Comparison of ENCODE assay signal across 8 mouse cellular contexts in the genomic region with DNA sequence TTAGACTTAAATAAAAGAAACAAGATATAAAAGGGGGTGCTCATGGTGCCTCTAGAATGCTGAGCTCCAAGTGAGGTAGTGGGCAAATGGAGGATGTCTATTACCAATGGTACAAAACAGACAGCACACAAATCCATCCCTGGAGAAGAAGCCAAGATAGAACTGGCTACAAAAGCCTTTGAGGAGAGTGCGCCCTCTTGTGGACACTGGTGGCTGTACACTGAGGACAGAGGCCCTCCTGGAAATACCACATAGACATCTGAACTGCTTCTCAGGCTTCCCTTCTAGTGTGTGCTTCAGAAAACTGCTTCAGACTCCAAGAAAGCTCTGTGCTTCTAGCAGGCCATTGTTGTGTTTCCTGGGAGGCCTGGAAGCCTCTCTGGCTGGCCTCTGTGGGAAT. TPM values are rescaled to one million over a fixed set of nuclear protein-coding genes. Genes with fewer than 3 reads are reported as not detected.
DNase-seq lines count a peak whose midpoint lies in the region; ATAC-seq and TF ChIP-seq lines count a peak whose summit lies in the region.
"Had no signal": no experiment of that assay in that cellular context is flagged by ENCODE, and none has a peak within 500 bp of the region (broad histone marks: within the 10 kb centered on the region; RNA-seq: fewer than 3 reads in every experiment).

No protein-coding gene starts in this region.

- TF ChIP-seq CTCF in brain, embryonic 14.5 days (IDR thresholded peaks at IDR 0.05; ENCODE audit: borderline replicate concordance, extremely low read depth, insufficient read depth, insufficient read length): peak; percentile 77
- TF ChIP-seq CTCF in lung, postnatal 0 days (IDR thresholded peaks at IDR 0.05): peak; percentile 95
- peak; percentile 76; the same call in 1 of the 2 replicates for TF ChIP-seq CTCF in small intestine, adult 2 months (IDR thresholded peaks at IDR 0.05; ENCODE audit: extremely low read depth, insufficient read length, insufficient replicate concordance, low read depth, low read length)

- no peaks in the 10 kb centered on the region for H3K9me3 ChIP-seq in lung, postnatal 0 days (ENCODE audit: low read length)
- H3K9me3 ChIP-seq: limb, embryonic 13.5 days had no signal

- H3K36me3 ChIP-seq in lung, postnatal 0 days (ENCODE audit: insufficient read depth, low read length): no peaks in the 10 kb centered on the region
- H3K36me3 ChIP-seq in small intestine, adult 2 months (ENCODE audit: control insufficient read depth, insufficient read depth, low read length): peaks cover 2% of the 10 kb centered on the region; the same call in 1 of the 2 replicates
- H3K36me3 ChIP-seq: limb, embryonic 13.5 days had no signal

- DNase-seq in 416B (ENCODE audit: low read depth): peak; percentile 70
- peak; percentile 58 for DNase-seq in CD4-positive helper T cell, adult 2 months (ENCODE audit: low read depth, low spot score)
- DNase-seq in brain, embryonic 14.5 days (ENCODE audit: low read depth): peak; percentile 51
- DNase-seq in frontal cortex, postnatal 14 days (ENCODE audit: low spot score in 2 of 2): peak; percentile 14 to 53
- DNase-seq in layer of hippocampus, adult 11-12 months (ENCODE audit: low spot score): peak; percentile 78
- DNase-seq in lung, postnatal 0 days (ENCODE audit: low spot score): peak; percentile 65

- no peaks in the 10 kb centered on the region for H3K27me3 ChIP-seq in lung, postnatal 0 days (replicated peaks; ENCODE audit: insufficient read depth, low read length)
- H3K27me3 ChIP-seq in small intestine, adult 2 months (ENCODE audit: control insufficient read depth, insufficient read depth, low read length): no peaks in the 10 kb centered on the region
- H3K27me3 ChIP-seq: limb, embryonic 13.5 days had no signal

- no peak for TF ChIP-seq POLR2A in brain, embryonic 14.5 days (IDR thresholded peaks at IDR 0.05; ENCODE audit: borderline replicate concordance, extremely low read depth, insufficient read depth, insufficient read length, poor library complexity, severe bottlenecking)
- TF ChIP-seq POLR2A in small intestine, adult 2 months (IDR thresholded peaks at IDR 0.05; ENCODE audit: low read depth, low read length): no peak

- ATAC-seq in lung, postnatal 0 days: peak; percentile 41

- H3K4me3 ChIP-seq in lung, postnatal 0 days (ENCODE audit: low read depth, low read length): no peak overlapping the region
- H3K4me3 ChIP-seq in small intestine, adult 2 months (ENCODE audit: low read depth, low read length): no peak overlapping the region
- H3K4me3 ChIP-seq: limb, embryonic 13.5 days had no signal

- H3K4me1 ChIP-seq in lung, postnatal 0 days (ENCODE audit: insufficient read depth, low read depth, low read length): no peaks in the 10 kb centered on the region
- no peaks in the 10 kb centered on the region for H3K4me1 ChIP-seq in small intestine, adult 2 months (ENCODE audit: control insufficient read depth, insufficient read depth, insufficient read length, low read length)
- H3K4me1 ChIP-seq: limb, embryonic 13.5 days had no signal

- H3K9ac ChIP-seq in lung, postnatal 0 days (replicated peaks; ENCODE audit: low read depth): no peak overlapping the region
- H3K9ac ChIP-seq: limb, embryonic 13.5 days had no signal

- TF ChIP-seq EP300 in lung, postnatal 0 days (IDR thresholded peaks at IDR 0.05): no peak

- 0% methylated on average over 1 of the region's 1 CpGs for WGBS in lung, postnatal 0 days
- whole genome bisulfite sequencing in small intestine, adult 2 months: 0% methylated on average over 1 of the region's 1 CpGs

- no peak overlapping the region for H3K4me2 ChIP-seq in lung, postnatal 0 days (replicated peaks; ENCODE audit: low read depth, low read length)
- H3K4me2 ChIP-seq: limb, embryonic 13.5 days had no signal

- H3K27ac ChIP-seq in lung, postnatal 0 days (ENCODE audit: low read length): no peak overlapping the region
- no peak overlapping the region for H3K27ac ChIP-seq in small intestine, adult 2 months (ENCODE audit: insufficient read depth, low read depth, low read length)
- H3K27ac ChIP-seq: limb, embryonic 13.5 days had no signal

RNA-seq across cellular contexts. Expression of gene Acad12, which starts 9.1 kb away (rescaled TPM):
- 1.5 and 1.8 TPM in 2 replicates for polyA plus RNA-seq in brain, embryonic 14.5 days (2012; rRNA removed)
- polyA plus RNA-seq in lung, postnatal 0 days (2015; fragmentation: Nextera tagmentation; extraction: Ambion mirVana): 5.8 and 6.4 TPM in 2 replicates
- polyA plus RNA-seq in small intestine, adult 2 months (2012; rRNA removed): 4.4 and 6.7 TPM in 2 replicates

RNA-seq across cellular contexts. Expression of gene Acad10, which starts 32.4 kb away (rescaled TPM):
- 1.8 and 2.8 TPM in 2 replicates for polyA plus RNA-seq in brain, embryonic 14.5 days (2012; rRNA removed)
- 3.7 and 4.5 TPM in 2 replicates for polyA plus RNA-seq in lung, postnatal 0 days (2015; fragmentation: Nextera tagmentation; extraction: Ambion mirVana)
- polyA plus RNA-seq in small intestine, adult 2 months (2012; rRNA removed): 3.4 and 4.1 TPM in 2 replicates

RNA-seq across cellular contexts. Expression of gene Brap, which starts 32.5 kb away (rescaled TPM):
- polyA plus RNA-seq in brain, embryonic 14.5 days (2012; rRNA removed): 31.4 and 41.5 TPM in 2 replicates
- 32.2 and 37.6 TPM in 2 replicates for polyA plus RNA-seq in lung, postnatal 0 days (2015; fragmentation: Nextera tagmentation; extraction: Ambion mirVana)
- 8.4 and 17.4 TPM in 2 replicates for polyA plus RNA-seq in small intestine, adult 2 months (2012; rRNA removed)

RNA-seq across cellular contexts. Expression of gene Aldh2, which starts 34.2 kb away (rescaled TPM):
- 141 and 169 TPM in 2 replicates for polyA plus RNA-seq in brain, embryonic 14.5 days (2012; rRNA removed)
- 580 and 606 TPM in 2 replicates for polyA plus RNA-seq in lung, postnatal 0 days (2015; fragmentation: Nextera tagmentation; extraction: Ambion mirVana)
- polyA plus RNA-seq in small intestine, adult 2 months (2012; rRNA removed): 308 and 324 TPM in 2 replicates
